In genomic region chr15:25811834-25812250, GRCm38 (mm10) we compare ENCODE assay signal across 10 mouse cellular contexts. TPM values are rescaled to one million over a fixed set of nuclear protein-coding genes. Genes with fewer than 3 reads are reported as not detected.
DNase-seq lines count a peak whose midpoint lies in the region; ATAC-seq and TF ChIP-seq lines count a peak whose summit lies in the region.
"Had no signal": no experiment of that assay in that cellular context is flagged by ENCODE, and none has a peak within 500 bp of the region (broad histone marks: within the 10 kb centered on the region; RNA-seq: fewer than 3 reads in every experiment).

No protein-coding gene starts in this region.

- no peak overlapping the region for H3K4me3 ChIP-seq in intestine, postnatal 0 days (ENCODE audit: low read depth, low read length)
- no peak overlapping the region for H3K4me3 ChIP-seq in intestine, embryonic 15.5 days (replicated peaks)
- no peak overlapping the region for H3K4me3 ChIP-seq in heart, embryonic 13.5 days
- no peak overlapping the region for H3K4me3 ChIP-seq in forebrain, embryonic 11.5 days (ENCODE audit: low read depth, low read length)
- H3K4me3 ChIP-seq in cerebellum, adult 2 months (replicated peaks; ENCODE audit: insufficient read depth, low read depth, low read length): no peak overlapping the region
- H3K4me3 ChIP-seq: erythroblast, embryonic 14.5 days; limb, embryonic 15.5 days had no signal

- no peak for ATAC-seq in intestine, postnatal 0 days
- no peak for ATAC-seq in intestine, embryonic 15.5 days
- no peak for ATAC-seq in heart, embryonic 13.5 days (ENCODE audit: extremely low read depth, insufficient number of reproducible peaks, low FRiP score, low TSS enrichment)
- peak; percentile 66 for ATAC-seq in megakaryocyte-erythroid progenitor cell, adult 5-6 weeks (replicated peaks; ENCODE audit: low FRiP score, low TSS enrichment, poor library complexity, severe bottlenecking)
- no peak for ATAC-seq in forebrain, embryonic 11.5 days (replicated peaks; ENCODE audit: low FRiP score)

- peaks cover 68% of the 10 kb centered on the region for H3K36me3 ChIP-seq in intestine, postnatal 0 days (ENCODE audit: control insufficient read depth, insufficient read depth)
- H3K36me3 ChIP-seq in intestine, embryonic 15.5 days: peaks cover 20% of the 10 kb centered on the region; the same call in 1 of the 2 replicates
- H3K36me3 ChIP-seq in heart, embryonic 13.5 days: peaks cover 73% of the 10 kb centered on the region
- H3K36me3 ChIP-seq in forebrain, embryonic 11.5 days (ENCODE audit: control insufficient read depth, insufficient read depth, low read length): peaks cover 49% of the 10 kb centered on the region

- peak; percentile 21 to 49 for DNase-seq in CD8-positive naive resting alpha-beta T cell, adult 2 months (ENCODE audit: low read depth in 2 of 2, low spot score in 2 of 2)
- DNase-seq in forebrain, embryonic 11.5 days (ENCODE audit: low spot score): no peak
- DNase-seq in cerebellum, adult 2 months: no peak
- no peak for DNase-seq in gastrocnemius, postnatal 10 days

- no peaks in the 10 kb centered on the region for H3K4me1 ChIP-seq in intestine, postnatal 0 days (replicated peaks; ENCODE audit: control insufficient read depth, insufficient read depth, low read length)
- no peaks in the 10 kb centered on the region for H3K4me1 ChIP-seq in intestine, embryonic 15.5 days (replicated peaks)
- H3K4me1 ChIP-seq in heart, embryonic 13.5 days: peaks cover 15% of the 10 kb centered on the region
- no peaks in the 10 kb centered on the region for H3K4me1 ChIP-seq in forebrain, embryonic 11.5 days (replicated peaks; ENCODE audit: control insufficient read depth, insufficient read depth, low read length)
- H3K4me1 ChIP-seq in cerebellum, adult 2 months (ENCODE audit: control insufficient read depth, insufficient read depth, low read length): no peaks in the 10 kb centered on the region
- H3K4me1 ChIP-seq: limb, embryonic 15.5 days had no signal

- no peak for TF ChIP-seq POLR2A in cerebellum, adult 2 months (IDR thresholded peaks at IDR 0.05; ENCODE audit: borderline replicate concordance, insufficient read depth, low read length)

- no peak overlapping the region for H3K4me2 ChIP-seq in intestine, postnatal 0 days (replicated peaks; ENCODE audit: low read depth)
- no peak overlapping the region for H3K4me2 ChIP-seq in intestine, embryonic 15.5 days (replicated peaks)
- H3K4me2 ChIP-seq in heart, embryonic 13.5 days: peak overlapping the region; percentile 43
- no peak overlapping the region for H3K4me2 ChIP-seq in forebrain, embryonic 11.5 days (ENCODE audit: low read depth, low read length, severe bottlenecking)
- H3K4me2 ChIP-seq: limb, embryonic 15.5 days had no signal

- 87% methylated on average over 11 of the region's 11 CpGs for WGBS in intestine, postnatal 0 days
- 86% methylated on average over 11 of the region's 11 CpGs for WGBS in intestine, embryonic 15.5 days
- WGBS in heart, embryonic 13.5 days: 64% methylated on average over 11 of the region's 11 CpGs
- WGBS in forebrain, embryonic 11.5 days: 92% methylated on average over 11 of the region's 11 CpGs
- WGBS in cerebellum, adult 2 months: 84% methylated on average over 11 of the region's 11 CpGs

- peak; percentile 44 for TF ChIP-seq CTCF in intestine, postnatal 0 days (IDR thresholded peaks at IDR 0.05; ENCODE audit: low read depth)
- no peak for TF ChIP-seq CTCF in cerebellum, adult 2 months (IDR thresholded peaks at IDR 0.05; ENCODE audit: borderline replicate concordance, insufficient read depth, low read depth, low read length)

- no peak overlapping the region for H3K27ac ChIP-seq in intestine, postnatal 0 days (ENCODE audit: low read depth, low read length)
- no peak overlapping the region for H3K27ac ChIP-seq in intestine, embryonic 15.5 days
- H3K27ac ChIP-seq in heart, embryonic 13.5 days (replicated peaks): no peak overlapping the region
- H3K27ac ChIP-seq in forebrain, embryonic 11.5 days (ENCODE audit: low read depth, low read length): no peak overlapping the region
- no peak overlapping the region for H3K27ac ChIP-seq in cerebellum, adult 2 months (ENCODE audit: insufficient read depth, low read length)
- H3K27ac ChIP-seq: limb, embryonic 15.5 days had no signal

- H3K27me3 ChIP-seq in intestine, postnatal 0 days (replicated peaks; ENCODE audit: control insufficient read depth, insufficient read depth, low read length): no peaks in the 10 kb centered on the region
- H3K27me3 ChIP-seq in intestine, embryonic 15.5 days (replicated peaks): no peaks in the 10 kb centered on the region
- H3K27me3 ChIP-seq in heart, embryonic 13.5 days (replicated peaks): no peaks in the 10 kb centered on the region
- H3K27me3 ChIP-seq in forebrain, embryonic 11.5 days (ENCODE audit: control insufficient read depth, insufficient read depth, low read length): no peaks in the 10 kb centered on the region
- H3K27me3 ChIP-seq in cerebellum, adult 2 months (ENCODE audit: control insufficient read depth, insufficient read depth, low read length): no peaks in the 10 kb centered on the region
- H3K27me3 ChIP-seq: limb, embryonic 15.5 days had no signal

- no peak overlapping the region for H3K9ac ChIP-seq in intestine, postnatal 0 days (ENCODE audit: low read depth, low read length)
- H3K9ac ChIP-seq in intestine, embryonic 15.5 days: no peak overlapping the region
- 0 out of 2 replicates have a peak overlapping the region, but pooled peaks have one; percentile 3 for H3K9ac ChIP-seq in heart, embryonic 13.5 days
- H3K9ac ChIP-seq in forebrain, embryonic 11.5 days (ENCODE audit: low read length): no peak overlapping the region
- H3K9ac ChIP-seq: limb, embryonic 15.5 days had no signal

- H3K9me3 ChIP-seq in intestine, postnatal 0 days (ENCODE audit: control insufficient read depth): no peaks in the 10 kb centered on the region
- H3K9me3 ChIP-seq in intestine, embryonic 15.5 days: no peaks in the 10 kb centered on the region
- H3K9me3 ChIP-seq in heart, embryonic 13.5 days: peaks cover 14% of the 10 kb centered on the region
- H3K9me3 ChIP-seq in forebrain, embryonic 11.5 days (ENCODE audit: control insufficient read depth, low read length): no peaks in the 10 kb centered on the region; the same call in 1 of the 2 replicates

RNA-seq across cellular contexts. Expression of gene Retreg1, which starts 31.1 kb away (rescaled TPM):
- 37.8 and 41.5 TPM in 2 replicates for polyA plus RNA-seq in intestine, postnatal 0 days (2015; fragmentation: Nextera tagmentation; extraction: Ambion mirVana)
- 10.7 and 11.4 TPM in 2 replicates for polyA plus RNA-seq in intestine, embryonic 15.5 days (2015; fragmentation: Nextera tagmentation; extraction: Ambion mirVana)
- 57.3 and 62.7 TPM in 2 replicates for polyA plus RNA-seq in heart, embryonic 13.5 days (2015; fragmentation: Nextera tagmentation; extraction: Ambion mirVana)
- total RNA-seq in megakaryocyte-erythroid progenitor cell, adult 5-6 weeks (2014; fragmentation: Nextera tagmentation): 9.7 and 12.3 TPM in 2 replicates
- total RNA-seq in megakaryocyte-erythroid progenitor cell, adult 5-6 weeks (2017): 20.6 and 58.2 TPM in 2 replicates
- polyA plus RNA-seq in forebrain, embryonic 11.5 days (2014; fragmentation: Nextera tagmentation; extraction: Ambion mirVana): 2.1 and 2.2 TPM in 2 replicates
- 24.8 and 26.6 TPM in 2 replicates for polyA plus RNA-seq in cerebellum, adult 2 months (2012; rRNA removed)
- 100 to 1,000 TPM; 114 to 115 TPM for total RNA-seq in gastrocnemius, postnatal 10 days (2021)
- polyA plus RNA-seq: erythroblast, embryonic 14.5 days had no signal

Comparison
In these comparisons a context has a peak if more than half of its experiments do, and no peak if none do; other contexts are left out.
1. DNase-seq: peak in CD8-positive naive resting alpha-beta T cell, adult 2 months (2 of 2); none in forebrain, embryonic 11.5 days (single experiment), cerebellum, adult 2 months (0 of 2) and gastrocnemius, postnatal 10 days (single experiment).